ENCODE assay signal across 7 mouse cellular contexts in genomic region chr4:145586046-145586445, GRCm38 (mm10). TPM values are rescaled to one million over a fixed set of nuclear protein-coding genes. Genes with fewer than 3 reads are reported as not detected.
ATAC-seq and TF ChIP-seq lines count a peak whose summit lies in the region.
"Not testable (repeated sequence)": the region's sequence is repeated elsewhere in the genome, so short reads cannot be mapped to it uniquely, and the experiment has no call there.

No protein-coding gene starts in this region.

- H3K4me2 ChIP-seq in heart, embryonic 14.5 days (ENCODE audit: low read length) = peak overlapping the region; percentile 51
- H3K4me2 ChIP-seq in intestine, postnatal 0 days (replicated peaks; ENCODE audit: low read depth) = peak overlapping the region; percentile 58
- H3K4me2 ChIP-seq in limb, embryonic 15.5 days = not testable (repeated sequence)
- peak overlapping the region; percentile 55 for H3K4me2 ChIP-seq in liver, embryonic 15.5 days
- H3K4me2 ChIP-seq in myocyte (ENCODE audit: low read depth) = peak overlapping the region; percentile 16

- not testable (repeated sequence) for TF ChIP-seq CTCF in ES-Bruce4 (IDR thresholded peaks at IDR 0.05; ENCODE audit: low read depth, low read length); intestine, postnatal 0 days (IDR thresholded peaks at IDR 0.05; ENCODE audit: low read depth)

- peak overlapping the region; percentile 80; the same call in 1 of the 2 replicates for H3K27ac ChIP-seq in ES-Bruce4 (ENCODE audit: insufficient read depth, low read length)
- not testable (repeated sequence) for H3K27ac ChIP-seq in heart, embryonic 14.5 days (replicated peaks in 1 of 2; ENCODE audit: control insufficient read depth in 1 of 2, insufficient read depth in 1 of 2, low read depth in 2 of 2, low read length in 2 of 2); intestine, postnatal 0 days (ENCODE audit: low read depth, low read length); limb, embryonic 15.5 days; liver, embryonic 15.5 days (replicated peaks)

- WGBS in heart, embryonic 14.5 days = 51% methylated on average over 2 of the region's 2 CpGs
- WGBS in intestine, postnatal 0 days = 87% methylated on average over 2 of the region's 2 CpGs
- 76% methylated on average over 2 of the region's 2 CpGs for WGBS in limb, embryonic 15.5 days
- 61% methylated on average over 2 of the region's 2 CpGs for WGBS in liver, embryonic 15.5 days (ENCODE audit: insufficient replicate concordance)

- H3ac ChIP-seq in myocyte (ENCODE audit: control insufficient read depth, insufficient read length) = not testable (repeated sequence)

- ATAC-seq in activated CD4-positive, CD25-positive, alpha-beta regulatory T cell, adult 4 months = peak; percentile 20
- ATAC-seq in heart, embryonic 14.5 days (ENCODE audit: insufficient number of reproducible peaks, insufficient read depth, low FRiP score, low read depth); intestine, postnatal 0 days; liver, embryonic 15.5 days (ENCODE audit: insufficient read depth): not testable (repeated sequence)
- 0 out of 2 replicates have a peak, but pooled peaks have one; percentile 44 for ATAC-seq in limb, embryonic 15.5 days (ENCODE audit: insufficient number of reproducible peaks, low FRiP score, low TSS enrichment, low read depth)

- H3K27me3 ChIP-seq in ES-Bruce4 (ENCODE audit: control insufficient read depth, insufficient read depth, low read length, poor library complexity, severe bottlenecking); heart, embryonic 14.5 days (ENCODE audit: control insufficient read depth, insufficient read depth, low read length); intestine, postnatal 0 days (replicated peaks; ENCODE audit: control insufficient read depth, insufficient read depth, low read length); limb, embryonic 15.5 days; liver, embryonic 15.5 days; myocyte (ENCODE audit: control insufficient read depth, insufficient read depth, insufficient read length): not testable (repeated sequence)

- TF ChIP-seq POLR2A in ES-Bruce4 (IDR thresholded peaks at IDR 0.05; ENCODE audit: insufficient read depth, low read length); myocyte (IDR thresholded peaks at IDR 0.05; ENCODE audit: insufficient read length, low read depth): not testable (repeated sequence)

- H3K9ac ChIP-seq in ES-Bruce4 (ENCODE audit: low read depth, poor library complexity, severe bottlenecking) = 0 out of 2 replicates have a peak overlapping the region, but pooled peaks have one; percentile 1
- H3K9ac ChIP-seq in heart, embryonic 14.5 days (ENCODE audit: low read length); intestine, postnatal 0 days (ENCODE audit: low read depth, low read length); limb, embryonic 15.5 days; liver, embryonic 15.5 days: not testable (repeated sequence)

- peak overlapping the region; percentile 14; the same call in 1 of the 2 replicates for H3K4me3 ChIP-seq in ES-Bruce4 (ENCODE audit: low read depth, low read length)
- H3K4me3 ChIP-seq in heart, embryonic 14.5 days (ENCODE audit: control insufficient read depth in 1 of 2, insufficient read depth in 1 of 2, low read depth in 1 of 2, low read length in 2 of 2) = peak overlapping the region in 1 of 2 experiments; percentile 32; a peak in 2 of 4 replicates
- not testable (repeated sequence) for H3K4me3 ChIP-seq in intestine, postnatal 0 days (ENCODE audit: low read depth, low read length); limb, embryonic 15.5 days; myocyte
- H3K4me3 ChIP-seq in liver, embryonic 15.5 days (replicated peaks) = peak overlapping the region; percentile 48; the same call in 1 of the 2 replicates

- not testable (repeated sequence) for H3K9me3 ChIP-seq in ES-Bruce4 (replicated peaks; ENCODE audit: control insufficient read depth, insufficient read depth, low read length, poor library complexity, severe bottlenecking); heart, embryonic 14.5 days (ENCODE audit: control insufficient read depth, low read length); intestine, postnatal 0 days (ENCODE audit: control insufficient read depth); limb, embryonic 15.5 days; liver, embryonic 15.5 days (replicated peaks)

- TF ChIP-seq EP300 in ES-Bruce4 (IDR thresholded peaks at IDR 0.05; ENCODE audit: insufficient read depth, low read depth, low read length) = not testable (repeated sequence)

- H3K4me1 ChIP-seq in ES-Bruce4 (ENCODE audit: control insufficient read depth, insufficient read depth, low read length); heart, embryonic 14.5 days (ENCODE audit: control insufficient read depth in 2 of 2, insufficient read depth in 2 of 2, low read length in 2 of 2); intestine, postnatal 0 days (replicated peaks; ENCODE audit: control insufficient read depth, insufficient read depth, low read length); limb, embryonic 15.5 days; liver, embryonic 15.5 days (replicated peaks): not testable (repeated sequence)

- H3K36me3 ChIP-seq in ES-Bruce4 (ENCODE audit: control insufficient read depth, insufficient read depth, low read length, poor library complexity, severe bottlenecking) = peaks cover 13% of the 10 kb centered on the region
- not testable (repeated sequence) for H3K36me3 ChIP-seq in heart, embryonic 14.5 days (ENCODE audit: control insufficient read depth, insufficient read depth, low read length); intestine, postnatal 0 days (ENCODE audit: control insufficient read depth, insufficient read depth); limb, embryonic 15.5 days; liver, embryonic 15.5 days (replicated peaks); myocyte (ENCODE audit: control insufficient read depth, insufficient read depth)

- not testable (repeated sequence) for H3K79me2 ChIP-seq in myocyte (ENCODE audit: control insufficient read depth, insufficient read depth)

RNA-seq across cellular contexts. Expression of gene Gm13212, which starts 1.1 kb away (rescaled TPM):
- polyA plus RNA-seq in ES-Bruce4 (2011; ENCODE audit: insufficient read depth, insufficient read length, low read depth, missing spikeins) (19.5 and 20.1 TPM in 2 replicates), myocyte (2012; fragmentation: generic; extraction: Trizol) (0.71 TPM)
- polyA plus RNA-seq in activated CD4-positive, CD25-positive, alpha-beta regulatory T cell, adult 4 months (2017; shearing (Covaris generic)) = 10 to 100 TPM; 12.1 to 15.2 TPM
- polyA plus RNA-seq in heart, embryonic 14.5 days (2014; fragmentation: Nextera tagmentation; extraction: Ambion mirVana) = 4.9 and 6.6 TPM in 2 replicates
- polyA plus RNA-seq in intestine, postnatal 0 days (2015; fragmentation: Nextera tagmentation; extraction: Ambion mirVana) = 3.2 and 4.1 TPM in 2 replicates
- polyA plus RNA-seq in limb, embryonic 15.5 days (2015; fragmentation: Nextera tagmentation; extraction: Ambion mirVana) = 1.7 and 2.0 TPM in 2 replicates
- polyA plus RNA-seq in liver, embryonic 15.5 days (2015; fragmentation: Nextera tagmentation; extraction: Ambion mirVana) = 1.2 and 1.4 TPM in 2 replicates
